Mouse (Mus musculus): ENCODE measurements around the gene Dhx38. TPM values are rescaled to one million over a fixed set of nuclear protein-coding genes. Genes with fewer than 3 reads are reported as not detected.
A peak's percentile ranks its signal among the peaks of the same experiment; 100 is the strongest.

The Dhx38 gene
- polyA plus RNA-seq (2015; fragmentation: Nextera tagmentation; extraction: Ambion mirVana): 22.4 TPM in 2 replicates

GRCm38 (mm10) chr8:109565498-109566333, at the start of gene Dhx38, which contains the start of gene Txnl4b:
Gene Dhx38, minus strand, starts transcription at chr8:109565861.
Gene Txnl4b, plus strand, starts transcription at chr8:109565892.
- peak within 1 kb of the TSS; percentile 83 for H3K4me2 ChIP-seq
- under 1% methylated on average over 52 of the region's 52 CpGs for WGBS
- H3K4me3 ChIP-seq: peak within 1 kb of the TSS; percentile 67
- H3K27ac ChIP-seq: peak within 1 kb of the TSS; percentile 92
- peak within 1 kb of the TSS; percentile 78 for H3K9ac ChIP-seq
- peak; percentile 100 for ATAC-seq (ENCODE audit: insufficient number of reproducible peaks, low FRiP score, low TSS enrichment, low read depth)
- H3K9me3 ChIP-seq: no peaks in the 10 kb centered on the region
- H3K36me3 ChIP-seq: peaks cover 36% of the 10 kb centered on the region
- H3K4me1 ChIP-seq: peaks cover 17% of the 10 kb centered on the region
- H3K27me3 ChIP-seq: no peaks in the 10 kb centered on the region

- H3K4me3 ChIP-seq: peak within 1 kb of the TSS; percentile 1; the same call in 1 of the 2 replicates
- ATAC-seq (ENCODE audit: insufficient number of reproducible peaks, low FRiP score, low TSS enrichment, low read depth): no peak
- H3K36me3 ChIP-seq: no peaks in the 10 kb centered on the region
- no peak within 1 kb of the TSS for H3K27ac ChIP-seq
- no peak within 1 kb of the TSS for H3K4me2 ChIP-seq
- H3K9ac ChIP-seq: no peak within 1 kb of the TSS
- WGBS: 62% methylated on average over 27 of the region's 27 CpGs
- H3K4me1 ChIP-seq: no peaks in the 10 kb centered on the region
- no peaks in the 10 kb centered on the region for H3K27me3 ChIP-seq
- H3K9me3 ChIP-seq: no peaks in the 10 kb centered on the region
Measured at GRCm38 (mm10) chr8:109614243-109615210, 48.9 kb upstream of the Dhx38 start, which contains the start of gene Pkd1l3. Gene Pkd1l3, plus strand, starts transcription at chr8:109614517.

GRCm38 (mm10) chr8:109609153-109609502, 43.5 kb upstream of the Dhx38 start:
- Histone ChIP-seq H3K4me3 (peak overlapping the region; percentile 68), H3K27me3 (no peaks in the 10 kb centered on the region), H3K27ac (peak overlapping the region; percentile 97), H3K4me2 (peak overlapping the region; percentile 72), H3K36me3 (peaks cover 14% of the 10 kb centered on the region), H3K4me1 (peaks cover 17% of the 10 kb centered on the region), H3K9me3 (no peaks in the 10 kb centered on the region), H3K9ac (peak overlapping the region; percentile 63; the same call in 1 of the 2 replicates)
- ATAC-seq (ENCODE audit: insufficient number of reproducible peaks, low FRiP score, low TSS enrichment, low read depth): no peak
- 8% methylated on average over 5 of the region's 5 CpGs for WGBS

- Histone ChIP-seq H3K27me3 (no peaks in the 10 kb centered on the region), H3K9me3 (no peaks in the 10 kb centered on the region), H3K4me1 (peaks cover 17% of the 10 kb centered on the region), H3K36me3 (peaks cover 21% of the 10 kb centered on the region), H3K27ac (peak within 1 kb of the TSS; percentile 97), H3K4me2 (peak within 1 kb of the TSS; percentile 72), H3K9ac (peak within 1 kb of the TSS; percentile 63), H3K4me3 (peak within 1 kb of the TSS; percentile 68)
- WGBS: under 1% methylated on average over 42 of the region's 42 CpGs
- peak; percentile 96 for ATAC-seq (ENCODE audit: insufficient number of reproducible peaks, low FRiP score, low TSS enrichment, low read depth)
Measured at GRCm38 (mm10) chr8:109608271-109609152, 42.9 kb upstream of the Dhx38 start, which contains the start of gene Dhodh. Gene Dhodh, minus strand, starts transcription at chr8:109608673.

GRCm38 (mm10) chr8:109607650-109608049, 42.0 kb upstream of the Dhx38 start:
- no peak for ATAC-seq (ENCODE audit: insufficient number of reproducible peaks, low FRiP score, low TSS enrichment, low read depth)
- H3K9ac ChIP-seq: peak overlapping the region; percentile 63

GRCm38 (mm10) chr8:109606725-109607124, 41.1 kb upstream of the Dhx38 start:
- no peak overlapping the region for H3K4me3 ChIP-seq

More at GRCm38 (mm10) chr8:109607650-109608049, 42.0 kb upstream of the Dhx38 start:
- Histone ChIP-seq H3K4me3 (peak overlapping the region; percentile 68), H3K27me3 (no peaks in the 10 kb centered on the region), H3K27ac (peak overlapping the region; percentile 97), H3K9me3 (no peaks in the 10 kb centered on the region), H3K4me1 (peaks cover 17% of the 10 kb centered on the region), H3K36me3 (peaks cover 29% of the 10 kb centered on the region), H3K4me2 (peak overlapping the region; percentile 72)
- WGBS: 4% methylated on average over 12 of the region's 12 CpGs

GRCm38 (mm10) chr8:109595854-109596253, 30.2 kb upstream of the Dhx38 start:
- 47% methylated on average over 8 of the region's 8 CpGs for WGBS
- Histone ChIP-seq H3K27me3 (no peaks in the 10 kb centered on the region), H3K27ac (no peak overlapping the region), H3K4me2 (no peak overlapping the region), H3K9ac (no peak overlapping the region), H3K4me3 (no peak overlapping the region), H3K4me1 (no peaks in the 10 kb centered on the region), H3K36me3 (peaks cover 57% of the 10 kb centered on the region), H3K9me3 (no peaks in the 10 kb centered on the region)
- no peak for ATAC-seq (ENCODE audit: insufficient number of reproducible peaks, low FRiP score, low TSS enrichment, low read depth)

More at GRCm38 (mm10) chr8:109606725-109607124, 41.1 kb upstream of the Dhx38 start:
- H3K36me3 ChIP-seq: peaks cover 37% of the 10 kb centered on the region
- H3K9ac ChIP-seq: no peak overlapping the region
- H3K9me3 ChIP-seq: no peaks in the 10 kb centered on the region
- H3K4me2 ChIP-seq: no peak overlapping the region
- H3K4me1 ChIP-seq: peaks cover 17% of the 10 kb centered on the region
- H3K27ac ChIP-seq: no peak overlapping the region
- ATAC-seq (ENCODE audit: insufficient number of reproducible peaks, low FRiP score, low TSS enrichment, low read depth): no peak
- no peaks in the 10 kb centered on the region for H3K27me3 ChIP-seq
- 72% methylated on average over 2 of the region's 2 CpGs for WGBS

GRCm38 (mm10) chr8:109593117-109593788, 27.6 kb upstream of the Dhx38 start:
- H3K4me1 ChIP-seq: no peaks in the 10 kb centered on the region
- peaks cover 43% of the 10 kb centered on the region for H3K36me3 ChIP-seq
- no peaks in the 10 kb centered on the region for H3K9me3 ChIP-seq
- no peak overlapping the region for H3K9ac ChIP-seq
- H3K27ac ChIP-seq: no peak overlapping the region
- H3K4me2 ChIP-seq: no peak overlapping the region
- no peak overlapping the region for H3K4me3 ChIP-seq
- 72% methylated on average over 6 of the region's 6 CpGs for WGBS
- no peak for ATAC-seq (ENCODE audit: insufficient number of reproducible peaks, low FRiP score, low TSS enrichment, low read depth)
- no peaks in the 10 kb centered on the region for H3K27me3 ChIP-seq

- peaks cover 42% of the 10 kb centered on the region for H3K36me3 ChIP-seq
- H3K4me2 ChIP-seq: no peak overlapping the region
- H3K27ac ChIP-seq: no peak overlapping the region
- no peak overlapping the region for H3K9ac ChIP-seq
- H3K4me1 ChIP-seq: no peaks in the 10 kb centered on the region
- ATAC-seq (ENCODE audit: insufficient number of reproducible peaks, low FRiP score, low TSS enrichment, low read depth): no peak
- H3K9me3 ChIP-seq: no peaks in the 10 kb centered on the region
- no peaks in the 10 kb centered on the region for H3K27me3 ChIP-seq
- 94% methylated on average over 5 of the region's 5 CpGs for WGBS
- H3K4me3 ChIP-seq: no peak overlapping the region
Measured at GRCm38 (mm10) chr8:109592164-109592563, 26.5 kb upstream of the Dhx38 start.

GRCm38 (mm10) chr8:109591367-109591766, 25.7 kb upstream of the Dhx38 start:
- WGBS: 87% methylated on average over 3 of the region's 3 CpGs
- ATAC-seq (ENCODE audit: insufficient number of reproducible peaks, low FRiP score, low TSS enrichment, low read depth): 0 out of 2 replicates have a peak, but pooled peaks have one; percentile 7

More at GRCm38 (mm10) chr8:109591367-109591766, 25.7 kb upstream of the Dhx38 start:
- H3K27ac ChIP-seq: no peak overlapping the region
- H3K9me3 ChIP-seq: no peaks in the 10 kb centered on the region
- no peak overlapping the region for H3K4me3 ChIP-seq
- H3K9ac ChIP-seq: no peak overlapping the region
- H3K4me1 ChIP-seq: no peaks in the 10 kb centered on the region
- no peak overlapping the region for H3K4me2 ChIP-seq
- peaks cover 42% of the 10 kb centered on the region for H3K36me3 ChIP-seq
- no peaks in the 10 kb centered on the region for H3K27me3 ChIP-seq

All from limb, embryonic 15.5 days (tissue).